Mouse (Mus musculus): ENCODE results near the gene Brat1. TPM values are rescaled to one million over a fixed set of nuclear protein-coding genes. Genes with fewer than 3 reads are reported as not detected.
"Not testable (repeated sequence)": the region's sequence is repeated elsewhere in the genome, so short reads cannot be mapped to it uniquely, and the experiment has no call there.

Brat1 gene
- total RNA-seq (2015) (6.2 and 6.4 TPM in 2 replicates), total RNA-seq (2017) (11.1 and 12.2 TPM in 2 replicates)

- ATAC-seq (replicated peaks; ENCODE audit: poor library complexity): peak; percentile 79
These were observed at the start of gene Brat1 for GRCm38 (mm10) chr5:140704378-140705251. Brat1 (plus strand) TSS chr5:140705011.

- ATAC-seq (replicated peaks; ENCODE audit: poor library complexity): no peak
These were observed 45.1 kb upstream of the Brat1 start for GRCm38 (mm10) chr5:140659607-140660272.

GRCm38 (mm10) chr5:140660398-140660797 lies 44.4 kb upstream of the Brat1 start:
- ATAC-seq (replicated peaks; ENCODE audit: poor library complexity): no peak

GRCm38 (mm10) chr5:140661427-140661826 lies 43.4 kb upstream of the Brat1 start:
- ATAC-seq (replicated peaks; ENCODE audit: poor library complexity): no peak

DNA sequence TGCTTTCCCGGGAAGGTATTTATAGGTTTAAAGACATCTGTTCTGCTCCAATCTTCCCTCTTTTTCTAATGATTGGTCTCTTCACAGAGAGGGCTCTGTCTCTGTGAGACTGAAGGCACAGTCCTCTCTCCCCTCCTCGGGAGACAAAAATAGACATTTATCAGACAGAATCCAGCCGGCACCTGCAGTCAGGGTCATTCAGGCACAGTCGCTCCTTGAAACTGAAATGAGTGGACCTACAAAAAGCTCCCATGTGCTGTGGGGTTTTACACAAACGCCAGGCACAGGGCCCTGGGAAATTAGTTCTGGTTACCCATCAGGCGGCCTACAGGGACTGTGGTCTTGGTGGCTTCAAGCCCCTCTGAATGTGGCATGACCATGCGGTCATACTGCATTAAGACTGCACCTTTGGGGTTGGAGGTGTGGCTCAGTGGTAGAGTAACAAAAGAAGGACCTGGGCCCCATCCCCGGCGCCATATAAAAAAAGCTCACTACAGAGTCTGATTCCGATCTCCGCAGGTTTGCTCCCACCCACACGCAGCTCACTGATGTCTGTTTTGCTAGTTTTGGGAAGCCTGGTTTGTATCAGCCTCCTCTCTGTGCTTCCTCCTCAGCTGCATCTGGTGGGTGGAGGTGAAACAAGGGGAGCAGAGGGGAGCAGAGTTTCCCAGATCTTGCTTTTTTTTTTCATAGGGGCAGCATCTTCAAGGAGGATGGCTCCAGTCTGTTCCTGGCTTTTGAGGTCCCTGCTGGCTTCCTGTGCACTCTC lies 42.8 kb upstream of the Brat1 start:
- no peak for ATAC-seq (replicated peaks; ENCODE audit: poor library complexity)

GRCm38 (mm10) chr5:140662741-140663592 lies 41.8 kb upstream of the Brat1 start:
- ATAC-seq (replicated peaks; ENCODE audit: poor library complexity): peak; percentile 63

DNA sequence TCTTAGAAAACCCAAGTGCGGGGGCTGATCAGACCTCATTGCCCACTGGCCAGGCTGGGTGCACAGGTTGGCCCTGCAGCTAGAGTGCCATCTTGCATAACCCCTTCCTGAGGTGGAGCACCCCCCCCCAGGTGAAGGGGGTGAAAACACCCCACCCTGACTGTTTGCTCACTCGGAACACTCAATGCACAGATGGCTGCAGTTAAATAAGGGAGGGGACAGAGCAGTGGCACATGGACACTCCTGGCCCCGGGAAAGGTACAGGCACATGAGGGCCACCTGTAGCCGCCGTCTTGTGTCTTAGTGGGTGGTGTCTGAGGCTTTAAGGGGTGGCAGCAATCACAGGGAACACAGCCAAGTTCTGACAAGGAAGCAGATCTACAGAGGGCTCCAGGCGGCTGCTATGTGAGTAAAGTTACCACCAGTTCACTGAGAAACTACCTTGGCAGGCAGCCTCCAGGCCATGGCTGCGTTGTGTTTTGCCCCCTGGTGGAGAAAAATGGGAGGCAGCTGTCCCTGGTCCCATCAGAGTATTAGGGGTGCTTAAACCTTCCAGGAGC lies 41.1 kb upstream of the Brat1 start:
- peak; percentile 82 for ATAC-seq (replicated peaks; ENCODE audit: poor library complexity)

GRCm38 (mm10) chr5:140672115-140672514 lies 32.7 kb upstream of the Brat1 start:
- ATAC-seq (replicated peaks; ENCODE audit: poor library complexity): no peak

DNA sequence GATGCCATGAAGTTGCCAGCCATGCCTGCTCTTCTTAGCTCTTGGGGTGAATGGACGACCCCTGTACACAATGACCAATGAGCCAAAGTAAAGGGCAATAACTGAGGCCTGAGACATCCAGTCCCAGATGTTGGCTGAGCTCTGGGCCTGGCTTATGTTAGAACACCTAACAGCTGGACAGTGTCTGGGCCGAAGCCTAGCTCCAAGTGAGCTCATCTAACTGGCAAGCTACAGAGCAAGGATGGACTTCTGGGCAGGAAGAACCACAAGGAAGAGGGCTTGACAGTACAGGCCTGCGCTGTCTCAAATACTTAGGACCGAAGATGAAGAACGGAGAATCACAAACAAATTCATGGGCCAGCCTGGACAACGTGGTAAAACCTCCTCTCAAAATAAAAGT lies 32.2 kb upstream of the Brat1 start:
- not testable (repeated sequence) for ATAC-seq (replicated peaks; ENCODE audit: poor library complexity)

- no peak for ATAC-seq (replicated peaks; ENCODE audit: poor library complexity)
These were observed 30.8 kb upstream of the Brat1 start for GRCm38 (mm10) chr5:140674036-140674435.

- ATAC-seq (replicated peaks; ENCODE audit: poor library complexity): no peak
These were observed 29.7 kb upstream of the Brat1 start for GRCm38 (mm10) chr5:140675079-140675478.

DNA sequence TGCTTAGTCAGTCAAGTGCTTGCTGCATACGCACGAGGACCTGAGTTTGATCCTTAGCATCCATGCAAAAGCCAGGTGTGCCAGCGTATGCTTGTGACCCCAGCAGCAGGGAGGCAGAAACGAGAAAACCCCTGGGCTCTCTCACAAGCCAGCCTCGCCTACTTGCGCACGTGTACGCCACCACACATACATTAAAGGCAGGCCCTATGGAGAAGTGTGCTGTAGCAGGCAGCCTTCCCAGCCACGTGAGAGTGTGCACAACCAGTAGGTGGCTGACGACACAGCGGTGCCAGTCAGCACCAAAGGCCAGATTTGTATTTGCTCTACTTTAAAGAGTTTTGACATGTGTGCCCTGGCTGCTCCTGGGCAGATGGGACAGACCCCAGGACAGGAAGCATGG lies 29.2 kb upstream of the Brat1 start:
- ATAC-seq (replicated peaks; ENCODE audit: poor library complexity): no peak

DNA sequence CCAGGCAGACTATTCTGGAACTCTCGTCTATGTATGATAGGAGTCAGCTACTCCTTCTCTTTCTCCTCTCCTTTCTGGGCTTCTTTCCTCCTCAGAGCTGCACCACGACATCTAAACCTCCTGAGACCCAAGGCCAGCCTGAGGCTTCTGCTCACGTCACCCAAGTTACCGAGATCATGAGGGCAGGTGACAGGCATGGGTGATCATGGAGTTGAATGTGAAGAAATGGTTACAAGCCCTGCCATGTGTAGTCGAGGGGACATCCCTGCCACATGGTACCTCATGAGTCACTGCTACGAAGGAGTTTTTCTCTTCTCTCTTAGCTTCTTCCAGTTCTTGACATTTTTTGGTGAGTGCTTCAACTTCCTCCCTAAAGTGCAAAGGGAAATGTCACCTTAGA lies 27.7 kb upstream of the Brat1 start:
- ATAC-seq (replicated peaks; ENCODE audit: poor library complexity): no peak

DNA sequence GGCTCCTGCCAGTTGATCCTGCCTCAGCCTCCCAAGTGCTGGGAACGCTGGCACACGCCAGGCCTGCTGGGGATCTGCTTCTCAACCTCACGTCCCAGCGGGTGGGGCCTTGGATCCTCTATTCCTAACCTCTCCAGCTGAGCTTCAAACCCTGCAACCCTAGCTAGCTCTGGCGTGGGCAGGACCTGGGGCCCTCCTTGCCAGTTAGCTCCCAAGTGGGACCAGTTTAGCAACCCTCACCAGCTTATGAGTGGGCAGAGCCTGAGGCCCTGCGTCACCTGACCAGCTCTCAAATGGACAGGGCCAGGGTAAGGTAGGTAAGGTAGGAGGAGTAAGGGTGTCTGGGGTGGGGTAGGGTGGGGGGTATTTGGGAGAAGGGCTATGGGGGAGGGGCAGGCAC lies 24.8 kb upstream of the Brat1 start:
- no peak for ATAC-seq (replicated peaks; ENCODE audit: poor library complexity)

DNA sequence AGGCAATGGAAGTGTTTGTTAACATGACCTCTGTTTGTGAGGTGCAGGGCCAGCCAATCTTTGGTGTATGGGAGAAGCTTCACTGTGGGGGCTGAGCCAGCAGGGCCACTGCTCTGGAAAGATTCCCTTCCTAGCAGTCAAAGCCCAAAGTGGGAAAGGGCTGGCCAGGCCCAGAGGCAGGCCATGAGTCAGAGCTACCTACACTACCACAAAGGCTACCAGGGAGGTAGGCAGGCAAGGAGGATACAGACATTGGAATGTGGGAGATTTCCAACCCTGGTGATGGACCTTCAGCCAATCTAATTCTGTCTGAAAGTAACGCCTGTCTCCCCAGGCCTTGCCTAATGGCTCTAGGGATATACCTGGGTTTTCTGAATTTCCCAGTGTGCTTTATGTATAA lies 23.9 kb upstream of the Brat1 start:
- no peak for ATAC-seq (replicated peaks; ENCODE audit: poor library complexity)

DNA sequence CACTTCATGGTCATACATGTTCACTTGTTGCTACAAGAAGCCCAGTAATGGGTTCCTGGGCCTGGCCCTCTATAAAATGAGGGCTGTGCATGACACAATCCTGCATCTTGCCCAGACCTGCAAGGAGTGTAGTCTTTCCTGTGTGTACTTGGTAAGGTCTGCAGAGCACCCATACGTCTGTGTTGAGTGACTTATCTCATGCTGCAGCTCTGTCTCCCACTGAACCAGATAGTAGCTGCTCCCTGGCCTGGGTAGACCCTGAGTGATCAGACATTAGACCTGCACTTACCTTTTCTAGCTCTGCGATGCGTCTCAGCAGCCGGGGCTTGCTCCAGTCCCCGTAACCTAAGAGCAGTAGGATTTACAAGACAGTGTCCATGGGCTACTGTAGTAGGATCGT lies 22.7 kb upstream of the Brat1 start:
- ATAC-seq (replicated peaks; ENCODE audit: poor library complexity): peak; percentile 63

DNA sequence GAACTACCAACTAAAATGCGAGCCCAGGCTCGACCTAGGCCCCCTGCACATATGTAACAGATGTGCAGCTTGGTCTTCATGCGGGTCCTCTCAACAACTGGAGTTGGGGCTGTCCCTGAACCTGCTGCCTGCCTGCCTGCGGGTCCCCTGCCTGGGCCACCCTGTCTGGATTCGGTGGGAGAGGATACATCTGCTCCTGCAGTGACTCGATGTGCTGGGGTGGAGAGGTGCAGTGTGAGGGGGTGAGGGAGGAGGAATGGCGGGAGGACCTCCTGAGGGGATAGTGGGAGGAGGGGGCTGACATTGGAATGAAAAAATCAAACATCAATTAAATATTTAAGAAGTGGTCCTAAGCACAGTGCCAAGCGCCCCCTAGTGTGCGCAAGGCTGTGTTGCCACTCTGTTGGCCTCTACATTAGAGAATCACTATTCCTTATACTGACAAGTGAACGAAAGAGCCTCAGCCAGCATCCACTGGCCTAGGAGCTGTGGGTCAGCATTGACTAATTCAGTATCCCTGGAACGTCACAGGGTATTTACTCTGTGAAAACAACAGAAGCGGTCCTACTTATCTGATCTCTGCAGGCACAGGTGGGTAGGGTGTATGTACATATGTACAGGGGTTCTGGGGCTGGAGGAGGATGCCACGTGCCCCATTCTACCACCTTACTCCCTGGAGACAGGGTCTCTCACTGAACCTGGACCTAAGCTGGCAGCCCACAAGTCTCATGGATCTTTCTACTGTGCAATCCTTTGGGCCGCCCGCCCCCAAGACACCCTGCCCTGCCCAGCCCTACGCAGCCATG lies 20.3 kb upstream of the Brat1 start:
- peak; percentile 72 for ATAC-seq (replicated peaks; ENCODE audit: poor library complexity)

GRCm38 (mm10) chr5:140688434-140688833 lies 16.4 kb upstream of the Brat1 start:
- ATAC-seq (replicated peaks; ENCODE audit: poor library complexity): no peak

GRCm38 (mm10) chr5:140695987-140696386 lies 8.8 kb upstream of the Brat1 start:
- ATAC-seq (replicated peaks; ENCODE audit: poor library complexity): no peak

Measured in megakaryocyte progenitor cell, adult 5-6 weeks (primary cell).